Comparison of ENCODE assay signal across 25 mouse cellular contexts in genomic region chr17:34727887-34728286, GRCm38 (mm10). TPM values are rescaled to one million over a fixed set of nuclear protein-coding genes. Genes with fewer than 3 reads are reported as not detected.
"Had no signal": no experiment of that assay in that cellular context is flagged by ENCODE, and none has a peak within 500 bp of the region (broad histone marks: within the 10 kb centered on the region; RNA-seq: fewer than 3 reads in every experiment).

No protein-coding gene starts in this region.

- H3K4me3 ChIP-seq: intestine, embryonic 15.5 days; kidney, embryonic 15.5 days; limb, embryonic 10.5 days; limb, embryonic 13.5 days; lung, embryonic 15.5 days; megakaryocyte, embryonic 14.5 days; midbrain, embryonic 10.5 days; midbrain, embryonic 13.5 days; myocyte had no signal

- H3K36me3 ChIP-seq: intestine, embryonic 15.5 days; kidney, embryonic 15.5 days; limb, embryonic 10.5 days; limb, embryonic 13.5 days; lung, embryonic 15.5 days; midbrain, embryonic 10.5 days; midbrain, embryonic 13.5 days had no signal

- H3K4me1 ChIP-seq: intestine, embryonic 15.5 days; kidney, embryonic 15.5 days; limb, embryonic 10.5 days; limb, embryonic 13.5 days; lung, embryonic 15.5 days; megakaryocyte, embryonic 14.5 days; midbrain, embryonic 10.5 days; midbrain, embryonic 13.5 days had no signal

- H3K27ac ChIP-seq: intestine, embryonic 15.5 days; kidney, embryonic 15.5 days; limb, embryonic 10.5 days; limb, embryonic 13.5 days; lung, embryonic 15.5 days; midbrain, embryonic 10.5 days; midbrain, embryonic 13.5 days; stomach, postnatal 0 days had no signal

- H3K27me3 ChIP-seq: intestine, embryonic 15.5 days; kidney, embryonic 15.5 days; limb, embryonic 13.5 days; lung, embryonic 15.5 days; midbrain, embryonic 13.5 days had no signal

- H3K9me3 ChIP-seq: intestine, embryonic 15.5 days; kidney, embryonic 15.5 days; limb, embryonic 10.5 days; lung, embryonic 15.5 days; midbrain, embryonic 13.5 days had no signal

- H3K4me2 ChIP-seq: intestine, embryonic 15.5 days; kidney, embryonic 15.5 days; limb, embryonic 13.5 days; lung, embryonic 15.5 days; midbrain, embryonic 13.5 days had no signal

- DNase-seq: kidney, adult 11 months; kidney, adult 8-10 months; kidney, postnatal 14 days; kidney, postnatal 4 days; lung, adult 18-20 months; lung, postnatal 10 days; lung, postnatal 36 days; right cerebral cortex, postnatal 14 days; right cerebral cortex, postnatal 4 days; thymus, adult 2 months; thymus, postnatal 14 days; thymus, postnatal 4 days had no signal

- H3K9ac ChIP-seq: intestine, embryonic 15.5 days; kidney, embryonic 15.5 days; limb, embryonic 13.5 days; lung, embryonic 15.5 days; midbrain, embryonic 13.5 days had no signal

- ATAC-seq: intestine, embryonic 15.5 days; midbrain, embryonic 13.5 days; midbrain, embryonic 16.5 days had no signal

RNA-seq across cellular contexts. Expression of gene C4b, which starts 15.8 kb away (rescaled TPM):
- polyA plus RNA-seq: limb, embryonic 10.5 days; midbrain, embryonic 10.5 days; midbrain, embryonic 13.5 days; myocyte; neural tube, embryonic 11.5 days; neural tube, embryonic 14.5 days had no signal

RNA-seq across cellular contexts. Expression of gene Tnxb, which starts 57.6 kb away (rescaled TPM):
- polyA plus RNA-seq: limb, embryonic 10.5 days; midbrain, embryonic 10.5 days had no signal
